Mouse (Mus musculus): ENCODE data around the gene Olfr1444. TPM values are rescaled to one million over a fixed set of nuclear protein-coding genes. Genes with fewer than 3 reads are reported as not detected.

Olfr1444 gene
- not detected in 2 replicates for polyA plus RNA-seq (2012; rRNA removed)

GRCm38 (mm10) chr19:12856983-12857382, at the start of gene Olfr1444:
Olfr1444 (plus strand) TSS chr19:12857283.

GRCm38 (mm10) chr19:12846382-12846781, 10.7 kb upstream of the Olfr1444 start, which contains the start of gene Gm5244:
Gm5244 (plus strand) TSS chr19:12846682.

DNA sequence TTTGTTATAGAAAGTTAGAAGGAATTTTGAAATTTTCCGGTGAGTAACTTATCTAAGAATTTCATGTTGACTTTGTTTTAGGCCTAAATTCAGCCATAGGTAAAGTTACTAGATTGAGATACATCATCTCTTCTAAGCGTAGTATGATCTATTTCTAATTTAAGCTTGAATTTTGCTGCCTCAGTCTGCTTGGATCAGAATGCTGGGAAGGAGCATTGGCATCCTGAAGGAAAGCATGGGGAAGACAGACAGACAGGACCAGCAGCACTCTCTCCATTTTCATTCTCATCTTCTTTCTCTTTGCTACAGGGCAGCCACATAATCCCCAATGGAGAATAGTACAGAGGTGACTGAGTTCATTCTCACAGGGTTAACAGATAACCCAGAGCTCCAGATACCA, 26.5 kb downstream of the Olfr1444 start, which contains the start of gene Olfr1445:
Gene Olfr1445 (plus strand): TSS at position 301 of the 400 bp plus-strand sequence.

GRCm38 (mm10) chr19:12893424-12893823, 36.3 kb downstream of the Olfr1444 start, which contains the start of gene Olfr1446:
Olfr1446 (minus strand) TSS chr19:12893524.

GRCm38 (mm10) chr19:12903643-12904042, 46.6 kb downstream of the Olfr1444 start, which contains the start of gene Olfr1447:
Olfr1447 (minus strand) TSS chr19:12903743.

Other genes starting within 250 kb of the Olfr1444 start
- not detected in 2 replicates for gene Glyat, start 224.0 kb upstream of the Olfr1444 start, polyA plus RNA-seq (2012; rRNA removed)
- not detected in 2 replicates for gene Olfr1442, start 186.8 kb upstream of the Olfr1444 start, polyA plus RNA-seq (2012; rRNA removed)
- not detected in 2 replicates for gene Olfr1443, start 179.2 kb upstream of the Olfr1444 start, polyA plus RNA-seq (2012; rRNA removed)
- 0.10 TPM in 1 of 2 replicates, not detected in the other for gene Keg1, start 161.5 kb upstream of the Olfr1444 start, polyA plus RNA-seq (2012; rRNA removed)
- 4.9 and 5.1 TPM in 2 replicates for gene Cntf, start 91.7 kb upstream of the Olfr1444 start, polyA plus RNA-seq (2012; rRNA removed)
- gene Zfp91, start 61.2 kb upstream of the Olfr1444 start, polyA plus RNA-seq (2012; rRNA removed), result 36.9 and 40.9 TPM in 2 replicates
- gene Lpxn, start 61.1 kb upstream of the Olfr1444 start, polyA plus RNA-seq (2012; rRNA removed), result 1.5 and 1.8 TPM in 2 replicates
- not detected in 2 replicates for gene Gm5244, start 10.6 kb upstream of the Olfr1444 start, polyA plus RNA-seq (2012; rRNA removed)
- gene Olfr1445, start 26.6 kb downstream of the Olfr1444 start, polyA plus RNA-seq (2012; rRNA removed), result not detected in 2 replicates
- not detected in 2 replicates for gene Olfr1446, start 36.2 kb downstream of the Olfr1444 start, polyA plus RNA-seq (2012; rRNA removed)
- gene Olfr1447, start 46.5 kb downstream of the Olfr1444 start, polyA plus RNA-seq (2012; rRNA removed), result not detected in 2 replicates
- not detected in 2 replicates for gene Olfr1448, start 67.1 kb downstream of the Olfr1444 start, polyA plus RNA-seq (2012; rRNA removed)
- gene Olfr1449, start 73.6 kb downstream of the Olfr1444 start, polyA plus RNA-seq (2012; rRNA removed), result not detected in 2 replicates
- not detected in 2 replicates for gene Olfr1450, start 93.0 kb downstream of the Olfr1444 start, polyA plus RNA-seq (2012; rRNA removed)
- gene Olfr1451, start 137.7 kb downstream of the Olfr1444 start, polyA plus RNA-seq (2012; rRNA removed), result not detected in 2 replicates
- not detected in 2 replicates for gene Olfr1453, start 171.0 kb downstream of the Olfr1444 start, polyA plus RNA-seq (2012; rRNA removed)
- not detected in 2 replicates for gene Olfr1454, start 203.3 kb downstream of the Olfr1444 start, polyA plus RNA-seq (2012; rRNA removed)
- gene Olfr1457, start 240.6 kb downstream of the Olfr1444 start, polyA plus RNA-seq (2012; rRNA removed), result not detected in 2 replicates
- gene Olfr1458, start 249.5 kb downstream of the Olfr1444 start, polyA plus RNA-seq (2012; rRNA removed), result not detected in 2 replicates

Data from central nervous system, embryonic 11.5 days (tissue).